Mouse (Mus musculus) heart, embryonic 16.5 days (tissue): ENCODE measurements at regions not wholly inside any gene's neighbourhood (a gene's known extent, or its start where the extent isn't known, plus 50 kb on each side); places are given as distances from the start of the nearest gene placed in this dataset.

Source experiments
- ATAC-seq: fragments of 200-750 bp; cut with Nextera tagmentation; replicated peaks from 2 replicates; pipeline ENCODE4 v1.8.0; 2017; ENCODE audit warnings: moderate number of reproducible peaks; ENCODE audit not compliant: insufficient read depth, low FRiP score; ENCODE audit errors: extremely low read depth
- H3K27ac ChIP-seq: fragments of 300-500 bp; sonication (generic); 2 replicates; pipeline ENCODE4 v1.5.1; 2014; ENCODE audit warnings: mild to moderate bottlenecking, low read length, control low read depth, moderate library complexity
- H3K27me3 ChIP-seq: fragments of 300-500 bp; sonication (generic); 2 replicates; pipeline ENCODE4 v1.6.1; 2014; ENCODE audit warnings: low read length, mixed read lengths; ENCODE audit not compliant: control insufficient read depth, insufficient read depth
- H3K36me3 ChIP-seq: fragments of 300-500 bp; sonication (generic); 2 replicates; pipeline ENCODE4 v1.6.1; 2014; ENCODE audit not compliant: control insufficient read depth, insufficient read depth
- H3K4me1 ChIP-seq: fragments of 300-500 bp; sonication (generic); 2 replicates; pipeline ENCODE4 v1.6.1; 2014; ENCODE audit warnings: low read length, mixed read lengths; ENCODE audit not compliant: control insufficient read depth, insufficient read depth
- H3K4me2 ChIP-seq: fragments of 300-500 bp; sonication (generic); 2 replicates; pipeline ENCODE4 v1.6.1; 2014; ENCODE audit warnings: low read depth, mild to moderate bottlenecking, control low read depth, low read length
- H3K4me3 ChIP-seq: fragments of 300-500 bp; sonication (generic); 2 replicates; pipeline ENCODE4 v1.5.1; 2014; ENCODE audit warnings: mild to moderate bottlenecking, control low read depth, low read length
- H3K9ac ChIP-seq: fragments of 300-500 bp; sonication (generic); 2 replicates; pipeline ENCODE4 v1.6.1; 2014; ENCODE audit warnings: low read length, control low read depth
- H3K9me3 ChIP-seq: fragments of 300-500 bp; sonication (generic); replicated peaks from 2 replicates; pipeline ENCODE4 v1.6.1; 2016; ENCODE audit warnings: low read length; ENCODE audit not compliant: control insufficient read depth
- WGBS: fragments of 180-500 bp; shearing (Covaris S2); extraction: QIAGEN DNeasy Blood & Tissue Kit; methylation state at CpG from one replicate; pipeline ENCODE4 v1.1.7; 2014; 5-methylcytosine and 5-hydroxymethylcytosine counted together

DNA sequence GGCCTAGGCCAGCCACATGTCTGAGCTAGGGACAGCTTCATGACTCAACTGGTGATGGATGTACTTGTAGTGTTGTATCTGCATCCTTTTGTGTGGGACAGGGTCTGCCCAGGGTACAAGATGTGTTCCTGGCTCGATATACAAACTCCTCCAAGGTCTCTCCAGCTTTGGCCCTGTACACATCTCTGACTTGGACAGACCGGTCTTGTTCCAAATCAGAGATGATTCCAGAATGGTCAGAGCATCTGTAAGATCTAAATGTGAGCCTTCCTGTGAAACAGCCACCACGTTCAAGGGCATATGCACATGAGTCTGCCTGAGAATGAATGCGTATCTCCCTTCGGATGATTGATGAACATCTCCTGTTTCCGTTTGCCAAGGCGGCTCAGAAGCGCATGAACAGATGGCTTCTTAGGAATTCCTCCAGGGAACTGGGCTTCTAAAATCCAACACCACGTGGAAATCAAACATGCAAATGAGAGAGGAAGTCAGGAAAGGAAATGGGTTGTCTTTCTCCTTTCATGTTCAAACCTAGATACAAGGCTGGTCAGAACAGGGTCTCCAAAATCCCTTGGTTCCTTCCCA lies 172.7 kb upstream of the Fstl4 start:
- H3K27me3 ChIP-seq, result no peaks in the 10 kb centered on the region
- H3K36me3 ChIP-seq, result no peaks in the 10 kb centered on the region
- H3K9me3 ChIP-seq, result peaks cover 9% of the 10 kb centered on the region
- H3K27ac ChIP-seq, result no peak overlapping the region
- no peaks in the 10 kb centered on the region for H3K4me1 ChIP-seq
- no peak overlapping the region for H3K4me2 ChIP-seq
- no peak overlapping the region for H3K9ac ChIP-seq
- WGBS, result 70% methylated on average over 9 of the region's 9 CpGs
- no peak overlapping the region for H3K4me3 ChIP-seq
- ATAC-seq, result no peak

DNA sequence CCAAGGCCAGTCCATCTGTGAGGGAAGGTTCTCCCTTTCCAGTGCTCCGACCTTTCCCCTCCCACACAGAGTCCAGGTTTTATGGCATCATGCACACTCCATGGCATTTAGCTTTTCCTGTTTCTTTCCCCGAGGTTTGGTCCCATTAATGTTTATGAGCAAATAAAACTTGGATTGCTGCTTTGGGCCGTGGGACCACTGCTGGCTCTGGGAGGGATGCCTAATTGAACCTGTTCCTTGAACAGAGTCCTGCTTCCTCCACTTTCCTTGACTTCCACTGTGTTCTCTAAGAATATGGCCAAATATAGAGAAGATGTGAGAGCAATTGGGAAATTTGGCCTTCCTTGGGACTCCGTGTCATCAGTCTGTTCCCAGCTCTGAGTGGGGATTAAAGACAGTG lies 170.3 kb upstream of the Fstl4 start:
- no peaks in the 10 kb centered on the region for H3K4me1 ChIP-seq
- no peaks in the 10 kb centered on the region for H3K36me3 ChIP-seq
- no peaks in the 10 kb centered on the region for H3K27me3 ChIP-seq
- 84% methylated on average over 4 of the region's 4 CpGs for WGBS
- no peak overlapping the region for H3K4me3 ChIP-seq
- H3K9ac ChIP-seq, result no peak overlapping the region
- peaks cover 13% of the 10 kb centered on the region for H3K9me3 ChIP-seq
- H3K27ac ChIP-seq, result no peak overlapping the region
- H3K4me2 ChIP-seq, result no peak overlapping the region
- no peak for ATAC-seq

DNA sequence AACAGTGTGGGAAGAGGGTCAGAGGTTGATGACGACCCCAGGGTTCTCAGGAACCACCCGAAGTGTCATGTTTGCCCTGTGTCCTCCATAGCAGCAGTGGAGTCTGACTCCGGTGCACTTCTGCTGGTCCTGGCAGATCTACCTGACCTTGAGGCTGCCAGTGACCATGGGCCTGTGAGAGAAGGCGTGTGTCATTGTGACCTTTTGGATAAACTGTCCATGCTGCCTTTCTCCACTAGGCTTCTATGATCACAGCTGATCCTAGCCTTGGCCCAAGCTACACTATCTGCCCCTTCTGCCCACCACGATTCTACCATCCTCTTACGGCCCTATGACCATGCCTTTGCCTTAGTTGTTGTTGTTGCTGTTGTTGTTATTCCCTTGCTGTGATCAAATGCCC lies 163.2 kb upstream of the Fstl4 start:
- H3K36me3 ChIP-seq, result no peaks in the 10 kb centered on the region
- no peak overlapping the region for H3K4me2 ChIP-seq
- H3K27ac ChIP-seq, result no peak overlapping the region
- H3K27me3 ChIP-seq, result no peaks in the 10 kb centered on the region
- 0 out of 2 replicates have a peak, but pooled peaks cover 4% of the 10 kb centered on the region for H3K4me1 ChIP-seq
- no peak for ATAC-seq
- whole genome bisulfite sequencing, result 81% methylated on average over 6 of the region's 6 CpGs
- H3K9me3 ChIP-seq, result 0 out of 2 replicates have a peak, but pooled peaks cover 4% of the 10 kb centered on the region
- H3K9ac ChIP-seq, result no peak overlapping the region
- H3K4me3 ChIP-seq, result no peak overlapping the region

DNA sequence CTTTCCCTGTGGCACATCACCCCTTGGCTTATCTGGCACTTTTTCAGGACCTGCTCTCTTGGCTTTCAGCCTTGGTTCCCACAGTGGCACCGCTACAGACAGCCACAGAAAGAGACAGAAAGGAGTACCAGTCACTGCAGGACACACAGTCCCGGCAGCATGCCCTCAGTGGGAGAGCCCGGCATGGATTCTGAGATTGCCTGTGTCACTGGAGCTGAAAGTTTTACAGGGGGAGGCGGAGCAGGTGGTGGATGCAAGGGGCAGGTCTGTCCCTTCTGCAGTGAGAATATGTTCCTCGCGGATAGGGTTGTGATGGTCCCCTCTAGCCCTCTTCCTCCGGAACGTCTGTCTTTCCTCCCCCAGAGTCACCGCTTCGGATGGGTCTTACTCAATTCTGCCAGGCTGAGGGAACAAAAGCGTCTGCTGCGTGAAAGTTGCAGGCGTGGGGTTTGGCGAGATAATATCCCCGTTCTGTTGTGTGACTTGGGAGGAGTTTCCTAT lies 162.3 kb upstream of the Fstl4 start:
- Histone ChIP-seq H3K4me3 (no peak overlapping the region), H3K4me1 (0 out of 2 replicates have a peak, but pooled peaks cover 4% of the 10 kb centered on the region), H3K36me3 (no peaks in the 10 kb centered on the region), H3K4me2 (no peak overlapping the region), H3K9me3 (0 out of 2 replicates have a peak, but pooled peaks cover 4% of the 10 kb centered on the region), H3K27ac (no peak overlapping the region), H3K9ac (no peak overlapping the region), H3K27me3 (no peaks in the 10 kb centered on the region)
- ATAC-seq, result no peak
- WGBS, result 61% methylated on average over 15 of the region's 15 CpGs

DNA sequence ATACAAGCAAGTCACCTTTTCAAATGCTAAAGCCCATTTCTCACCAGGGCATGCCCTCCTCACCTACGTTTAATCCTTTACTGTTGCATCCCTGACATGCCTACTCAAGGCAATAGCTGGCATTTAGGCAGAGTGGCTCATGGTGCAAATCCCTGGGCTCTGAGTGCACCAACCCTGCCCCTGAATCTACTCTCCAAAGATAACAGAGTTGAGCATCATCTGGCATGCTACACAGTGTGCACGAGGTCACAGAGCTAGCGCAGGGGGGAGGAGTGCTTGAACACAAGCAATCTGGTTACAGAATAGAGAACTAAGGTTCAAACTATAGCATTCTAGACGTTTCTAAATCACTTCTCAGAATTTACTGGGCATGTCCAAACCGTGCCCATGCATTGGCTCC lies 161.6 kb upstream of the Fstl4 start:
- Histone ChIP-seq H3K4me1 (0 out of 2 replicates have a peak, but pooled peaks cover 4% of the 10 kb centered on the region), H3K27me3 (no peaks in the 10 kb centered on the region), H3K9me3 (0 out of 2 replicates have a peak, but pooled peaks cover under 1% of the 10 kb centered on the region), H3K36me3 (no peaks in the 10 kb centered on the region), H3K9ac (no peak overlapping the region), H3K4me2 (no peak overlapping the region), H3K27ac (no peak overlapping the region), H3K4me3 (no peak overlapping the region)
- WGBS, result 68% methylated on average over 5 of the region's 5 CpGs
- ATAC-seq, result no peak

DNA sequence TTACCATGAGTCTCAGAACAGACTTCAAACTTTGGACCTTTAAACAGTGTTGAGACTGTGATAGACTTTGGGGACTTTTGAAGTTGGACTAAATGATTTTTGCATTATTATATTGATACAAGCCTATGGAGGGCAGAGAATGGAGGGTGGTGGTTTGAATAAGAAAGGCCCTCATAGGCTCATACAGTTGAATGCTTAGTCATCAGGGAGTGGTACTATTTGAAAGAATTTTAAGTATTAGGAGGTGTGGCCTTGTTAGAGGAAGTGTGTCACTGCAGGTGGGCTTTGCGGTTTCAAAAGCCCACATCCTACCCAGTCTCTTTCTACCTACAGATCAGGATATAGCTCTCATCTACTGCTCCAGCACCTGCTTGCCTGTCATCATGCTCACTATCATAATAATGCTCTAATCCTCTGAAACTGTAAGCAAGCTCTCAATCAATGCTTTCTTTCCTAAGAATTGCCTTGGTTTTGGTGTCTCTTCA lies 153.7 kb upstream of the Fstl4 start:
- Histone ChIP-seq H3K27ac (no peak overlapping the region), H3K4me3 (no peak overlapping the region), H3K36me3 (0 out of 2 replicates have a peak, but pooled peaks cover 3% of the 10 kb centered on the region), H3K4me1 (no peaks in the 10 kb centered on the region), H3K9ac (no peak overlapping the region), H3K27me3 (no peaks in the 10 kb centered on the region), H3K4me2 (no peak overlapping the region), H3K9me3 (peaks cover 9% of the 10 kb centered on the region)
- ATAC-seq, result no peak
- WGBS, result 96% methylated on average over 1 of the region's 1 CpGs

DNA sequence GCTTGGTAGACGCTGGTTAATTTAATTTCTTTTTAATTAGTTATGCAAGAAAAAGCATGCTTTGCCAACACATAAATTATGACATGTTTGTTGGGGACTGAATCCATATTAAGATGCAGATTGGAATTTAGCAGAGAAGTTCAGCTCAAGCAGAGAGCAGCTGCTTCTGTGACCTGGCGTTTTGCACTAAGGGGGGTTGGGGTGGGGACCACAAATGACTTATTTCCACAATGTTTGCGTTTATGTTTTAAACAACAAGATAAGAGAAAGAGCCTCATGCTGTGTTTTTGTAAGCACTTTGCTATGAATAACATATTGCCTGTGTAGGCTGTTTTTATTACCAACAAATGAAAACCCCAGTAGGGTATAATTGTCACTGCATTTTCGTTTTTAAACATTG lies 148.8 kb upstream of the Fstl4 start:
- Histone ChIP-seq H3K9ac (no peak overlapping the region), H3K9me3 (no peaks in the 10 kb centered on the region), H3K4me3 (no peak overlapping the region), H3K4me2 (no peak overlapping the region), H3K27ac (no peak overlapping the region), H3K27me3 (no peaks in the 10 kb centered on the region), H3K36me3 (no peaks in the 10 kb centered on the region), H3K4me1 (no peaks in the 10 kb centered on the region)
- 69% methylated on average over 4 of the region's 4 CpGs for WGBS
- ATAC-seq, result no peak

DNA sequence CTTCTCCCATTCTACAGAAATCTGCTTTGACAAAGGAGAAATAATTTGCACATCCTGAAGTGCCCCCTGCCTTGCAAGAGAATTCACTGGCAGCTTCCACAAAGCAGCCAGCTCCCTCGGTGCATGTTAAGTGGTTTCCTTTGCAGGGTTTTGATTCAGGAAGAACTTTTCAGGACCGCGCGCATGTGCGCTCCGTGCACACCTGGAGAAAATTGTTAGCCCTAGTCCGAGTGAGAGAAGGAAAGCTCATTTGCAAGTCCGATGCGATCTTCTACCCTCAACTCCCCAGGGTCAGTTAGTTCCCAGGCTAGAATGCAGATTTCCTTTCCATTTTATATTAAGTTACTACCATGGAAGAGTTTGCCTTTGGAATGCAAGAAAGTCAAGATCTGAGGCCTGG lies 145.8 kb upstream of the Fstl4 start:
- Histone ChIP-seq H3K36me3 (no peaks in the 10 kb centered on the region), H3K27ac (no peak overlapping the region), H3K27me3 (no peaks in the 10 kb centered on the region), H3K9me3 (no peaks in the 10 kb centered on the region), H3K4me1 (no peaks in the 10 kb centered on the region), H3K4me2 (no peak overlapping the region), H3K9ac (no peak overlapping the region), H3K4me3 (no peak overlapping the region)
- 65% methylated on average over 9 of the region's 9 CpGs for WGBS
- ATAC-seq, result no peak

DNA sequence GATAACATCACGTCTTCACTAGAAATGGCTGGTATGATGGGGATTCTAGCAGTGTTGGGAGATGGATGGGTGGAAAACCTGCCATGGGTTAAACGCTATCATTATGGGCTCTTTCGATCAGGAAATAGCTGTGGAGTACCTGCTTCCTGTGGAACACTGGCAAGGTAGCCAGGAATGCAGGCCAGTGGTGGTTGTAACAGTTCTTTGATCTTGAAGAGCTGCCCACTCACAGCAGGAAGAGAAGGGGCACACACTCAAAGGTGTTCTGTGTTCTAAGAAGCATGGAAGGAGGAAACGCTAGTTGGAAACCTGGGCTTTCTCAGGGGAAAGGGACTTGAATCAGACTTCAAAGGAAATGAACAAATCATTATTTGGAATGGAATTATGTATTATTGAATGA lies 141.6 kb upstream of the Fstl4 start:
- H3K4me3 ChIP-seq, result no peak overlapping the region
- no peaks in the 10 kb centered on the region for H3K4me1 ChIP-seq
- no peak overlapping the region for H3K27ac ChIP-seq
- no peaks in the 10 kb centered on the region for H3K9me3 ChIP-seq
- H3K9ac ChIP-seq, result no peak overlapping the region
- 64% methylated on average over 4 of the region's 4 CpGs for WGBS
- no peak overlapping the region for H3K4me2 ChIP-seq
- no peak for ATAC-seq
- H3K36me3 ChIP-seq, result no peaks in the 10 kb centered on the region
- no peaks in the 10 kb centered on the region for H3K27me3 ChIP-seq
